Mouse (Mus musculus): ENCODE results near the gene Slc22a4.

DNA sequence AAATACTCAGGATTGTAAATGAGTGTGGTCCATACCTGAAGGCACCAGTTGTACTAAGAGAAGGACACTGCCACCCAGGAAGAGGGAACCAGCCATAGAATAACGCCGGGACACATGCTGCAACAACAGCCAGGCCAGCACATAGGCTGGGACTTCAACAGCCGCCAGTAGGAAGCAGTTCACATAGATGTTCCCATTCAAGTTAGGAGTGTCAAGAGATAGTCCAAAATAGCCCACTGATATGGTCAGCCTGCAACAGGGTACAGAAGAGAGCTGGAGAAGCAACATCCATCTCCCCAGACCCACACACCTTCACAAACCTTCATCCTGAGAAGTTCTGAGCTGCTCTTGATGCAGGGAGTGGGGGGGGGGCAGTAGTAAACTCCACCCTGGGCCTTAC lies 73.2 kb downstream of the Slc22a4 start:
- no peak for TF ChIP-seq CTCF (IDR thresholded peaks at IDR 0.05; ENCODE audit: extremely low read depth, insufficient read length, insufficient replicate concordance, low read depth, low read length)
- TF ChIP-seq POLR2A (IDR thresholded peaks at IDR 0.05; ENCODE audit: low read depth, low read length): no peak
